Mouse (Mus musculus) small intestine, adult 2 months (tissue): ENCODE measurements around the gene Ifnlr1.

ENCODE experiments used
- CTCF ChIP-seq: fragments of 200-500 bp; IDR thresholded peaks from 2 replicates; pipeline ENCODE4 v1.5.1; 2012; ENCODE audit warnings: low read depth, mild to moderate bottlenecking, control low read depth, inconsistent platforms, low read length, moderate library complexity, mixed read lengths; ENCODE audit not compliant: insufficient replicate concordance, insufficient read length; ENCODE audit errors: extremely low read depth
- POLR2A ChIP-seq: fragments of 200-500 bp; IDR thresholded peaks from 2 replicates; pipeline ENCODE4 v1.6.1; 2012; ENCODE audit warnings: low read depth, mild to moderate bottlenecking, control low read depth, inconsistent platforms, low read length, moderate library complexity

DNA sequence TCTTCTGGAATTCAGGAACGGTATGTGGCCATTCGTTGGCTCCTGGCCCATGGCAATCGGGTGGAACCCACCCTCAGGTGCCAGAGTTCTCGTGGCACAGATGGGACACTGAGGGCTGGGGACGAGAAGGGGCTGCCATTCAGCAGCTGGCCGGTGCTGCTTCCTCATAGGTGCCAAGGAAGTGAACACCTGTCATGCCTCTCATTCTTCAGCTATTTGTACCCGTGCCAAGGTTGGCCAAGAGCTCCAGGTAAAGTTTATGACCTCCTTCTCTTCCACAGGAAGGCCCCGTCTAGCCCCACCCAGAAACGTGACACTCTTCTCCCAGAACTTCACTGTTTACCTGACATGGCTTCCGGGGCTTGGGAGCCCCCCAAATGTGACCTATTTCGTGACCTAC lies 4.2 kb downstream of the Ifnlr1 start:
- TF ChIP-seq CTCF (no peak), POLR2A (no peak)
